Mouse (Mus musculus) lung, embryonic 15.5 days (tissue): ENCODE results near the gene Gatad1. TPM values are rescaled to one million over a fixed set of nuclear protein-coding genes. Genes with fewer than 3 reads are reported as not detected.

Experiments used
- ATAC-seq: fragments of 200-750 bp; cut with Nextera tagmentation; 2 replicates; pipeline ENCODE4 v1.8.0; 2017; ENCODE audit warnings: moderate number of reproducible peaks, borderline replicate concordance; ENCODE audit not compliant: low FRiP score, low TSS enrichment; ENCODE audit errors: extremely low read depth
- H3K27ac ChIP-seq: fragments of 300-500 bp; sonication (generic); 2 replicates; pipeline ENCODE4 v1.5.1; 2015; ENCODE audit warnings: moderate library complexity, mild to moderate bottlenecking, inconsistent platforms
- H3K27me3 ChIP-seq: fragments of 300-500 bp; sonication (generic); 2 replicates; pipeline ENCODE4 v1.6.1; 2015; ENCODE audit warnings: inconsistent platforms
- H3K36me3 ChIP-seq: fragments of 300-500 bp; sonication (generic); 2 replicates; pipeline ENCODE4 v1.6.1; 2015; ENCODE audit warnings: inconsistent platforms
- H3K4me1 ChIP-seq: fragments of 300-500 bp; sonication (generic); 2 replicates; pipeline ENCODE4 v1.6.1; 2015; ENCODE audit warnings: inconsistent platforms
- H3K4me2 ChIP-seq: fragments of 300-500 bp; sonication (generic); 2 replicates; pipeline ENCODE4 v1.6.1; 2015; ENCODE audit warnings: inconsistent platforms, mild to moderate bottlenecking, moderate library complexity
- H3K4me3 ChIP-seq: fragments of 300-500 bp; sonication (generic); 2 replicates; pipeline ENCODE4 v1.5.1; 2015; ENCODE audit warnings: mild to moderate bottlenecking, inconsistent platforms
- H3K9ac ChIP-seq: fragments of 300-500 bp; sonication (generic); 2 replicates; pipeline ENCODE4 v1.6.1; 2015; ENCODE audit warnings: inconsistent platforms
- H3K9me3 ChIP-seq: fragments of 300-500 bp; sonication (generic); 2 replicates; pipeline ENCODE4 v1.6.1; 2016; ENCODE audit warnings: inconsistent platforms
- WGBS: fragments of 180-500 bp; shearing (Covaris S2); methylation state at CpG from one replicate; pipeline ENCODE4 v1.1.7; 2015; 5-methylcytosine and 5-hydroxymethylcytosine counted together
- polyA plus RNA-seq: library from polyadenylated mRNA; unstranded; fragments of >200 nt; fragmentation: Nextera tagmentation; extraction: Ambion mirVana; gene quantifications from 2 replicates; pipeline ENCODE4 v1.2.1, GENCODE M21; 2015

Gene Gatad1
- 65.9 and 66.8 TPM in 2 replicates for polyA plus RNA-seq

DNA sequence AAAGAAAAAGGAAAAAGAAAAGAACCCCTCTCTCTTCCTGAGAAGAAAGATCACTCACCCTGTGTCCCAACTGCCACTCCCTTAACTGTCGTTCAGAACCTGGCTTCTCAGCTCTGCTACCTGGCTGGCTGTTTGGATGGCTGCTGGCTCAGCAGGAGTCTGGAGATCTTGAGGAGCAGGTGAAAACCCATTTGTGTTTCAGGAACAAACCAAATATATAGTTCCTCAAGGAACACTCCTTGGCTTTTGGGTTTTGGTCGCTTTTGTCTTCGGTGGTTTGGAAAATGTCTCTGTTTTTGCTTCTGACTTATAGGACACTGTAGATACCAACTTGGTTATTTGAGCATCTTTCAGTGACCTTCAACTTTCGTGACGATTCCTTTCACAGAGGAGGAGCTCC, at the start of gene Gatad1:
TSS of gene Gatad1 (minus strand) at position 101 of the 400 bp plus-strand sequence.
- no peaks in the 10 kb centered on the region for H3K27me3 ChIP-seq
- ATAC-seq: no peak
- H3K9ac ChIP-seq: no peak within 1 kb of the TSS
- WGBS: 73% methylated on average over 5 of the region's 5 CpGs
- no peak within 1 kb of the TSS for H3K4me3 ChIP-seq
- H3K36me3 ChIP-seq: no peaks in the 10 kb centered on the region
- no peak within 1 kb of the TSS for H3K27ac ChIP-seq
- H3K4me1 ChIP-seq: no peaks in the 10 kb centered on the region
- H3K9me3 ChIP-seq: no peaks in the 10 kb centered on the region
- no peak within 1 kb of the TSS for H3K4me2 ChIP-seq

DNA sequence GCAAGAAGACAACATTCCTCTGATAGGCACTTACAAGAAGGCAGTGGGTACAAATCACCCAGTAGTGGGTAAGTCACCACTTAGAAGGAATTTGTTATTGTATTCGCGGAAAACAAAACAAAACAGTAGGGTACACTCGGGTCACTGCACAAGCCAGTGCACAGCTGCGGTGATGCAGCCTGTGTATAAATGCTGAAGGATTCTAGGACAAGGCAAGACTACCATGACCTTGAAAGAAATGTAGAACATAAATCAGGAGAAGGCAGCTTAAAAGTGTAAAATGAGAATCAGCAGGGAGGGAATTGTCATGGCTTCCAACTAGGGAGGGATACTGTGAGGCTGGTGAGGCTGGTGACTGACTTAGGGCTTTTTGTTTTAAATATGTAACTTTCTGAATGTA, 45.2 kb upstream of the Gatad1 start:
- Histone ChIP-seq H3K4me1 (no peaks in the 10 kb centered on the region), H3K4me3 (no peak overlapping the region), H3K9me3 (no peaks in the 10 kb centered on the region), H3K27me3 (no peaks in the 10 kb centered on the region), H3K9ac (no peak overlapping the region), H3K27ac (no peak overlapping the region), H3K4me2 (no peak overlapping the region), H3K36me3 (peaks cover 19% of the 10 kb centered on the region; the same call in 1 of the 2 replicates)
- WGBS: 90% methylated on average over 4 of the region's 4 CpGs
- ATAC-seq: no peak

DNA sequence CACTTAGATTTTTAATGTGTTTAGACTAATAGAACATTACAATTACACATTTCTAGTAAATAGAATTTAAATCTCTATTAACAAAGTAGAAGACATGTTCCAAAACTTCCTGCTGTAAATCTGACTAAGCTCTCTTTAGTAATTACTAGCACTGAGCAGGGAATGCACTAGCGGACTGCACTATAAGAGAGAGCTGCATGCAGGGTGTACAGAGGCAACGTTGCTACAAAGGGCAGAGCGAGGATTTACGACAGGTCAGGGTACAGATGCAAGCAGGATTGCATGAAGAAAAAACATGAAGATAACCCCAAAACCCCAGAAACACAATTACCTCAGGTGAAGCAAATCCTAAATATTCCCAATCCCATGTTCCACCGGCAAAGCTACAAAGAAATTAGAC, 43.0 kb upstream of the Gatad1 start:
- H3K27me3 ChIP-seq: no peaks in the 10 kb centered on the region
- H3K9ac ChIP-seq: no peak overlapping the region
- no peak overlapping the region for H3K4me2 ChIP-seq
- H3K4me3 ChIP-seq: no peak overlapping the region
- no peaks in the 10 kb centered on the region for H3K4me1 ChIP-seq
- no peak overlapping the region for H3K27ac ChIP-seq
- WGBS: 87% methylated on average over 5 of the region's 5 CpGs
- ATAC-seq: no peak
- no peaks in the 10 kb centered on the region for H3K9me3 ChIP-seq
- H3K36me3 ChIP-seq: peaks cover 19% of the 10 kb centered on the region; the same call in 1 of the 2 replicates

DNA sequence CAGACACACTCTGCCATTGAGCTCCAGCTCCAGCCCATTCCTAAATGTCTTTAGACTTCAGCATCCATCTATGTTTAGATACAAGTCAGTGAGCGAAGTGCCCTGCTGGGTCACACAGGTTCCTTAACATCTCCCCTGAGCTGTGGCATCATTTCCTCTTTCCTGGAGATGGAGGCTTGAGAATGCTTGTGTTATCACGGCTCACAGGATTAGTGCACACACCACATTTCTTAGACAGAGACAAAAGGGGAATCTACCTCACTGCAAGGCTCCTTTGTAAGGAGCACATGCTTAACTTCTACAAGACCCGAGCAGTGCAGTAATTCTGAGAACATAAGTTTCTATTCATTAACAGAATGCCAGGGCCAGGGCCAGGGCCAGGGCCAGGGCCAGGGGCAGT, 39.0 kb upstream of the Gatad1 start:
- ATAC-seq: no peak
- Histone ChIP-seq H3K4me3 (no peak overlapping the region), H3K27ac (no peak overlapping the region), H3K9ac (no peak overlapping the region), H3K4me2 (no peak overlapping the region), H3K36me3 (peaks cover 40% of the 10 kb centered on the region), H3K9me3 (no peaks in the 10 kb centered on the region), H3K27me3 (no peaks in the 10 kb centered on the region), H3K4me1 (no peaks in the 10 kb centered on the region)
- WGBS: 90% methylated on average over 3 of the region's 3 CpGs

DNA sequence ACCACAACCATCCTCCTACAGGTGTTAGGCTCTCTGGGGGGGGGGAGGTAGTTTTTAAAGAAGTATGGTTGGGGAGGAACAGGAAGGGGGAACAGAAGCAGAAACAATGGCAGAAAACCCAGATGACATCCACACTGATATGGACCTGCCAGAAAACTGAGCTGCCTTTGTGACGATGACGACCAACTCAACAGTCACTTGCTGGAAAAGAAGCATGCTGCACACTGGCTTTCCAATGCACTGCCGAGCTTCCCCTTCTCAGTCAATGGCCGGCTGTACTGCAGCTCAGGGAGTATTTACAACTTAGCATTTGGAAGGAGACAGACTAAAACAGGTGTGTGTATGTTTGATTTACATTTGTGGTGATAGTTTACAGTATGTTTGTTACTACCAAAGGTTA, 38.2 kb upstream of the Gatad1 start:
- H3K36me3 ChIP-seq: peaks cover 35% of the 10 kb centered on the region
- H3K27ac ChIP-seq: no peak overlapping the region

DNA sequence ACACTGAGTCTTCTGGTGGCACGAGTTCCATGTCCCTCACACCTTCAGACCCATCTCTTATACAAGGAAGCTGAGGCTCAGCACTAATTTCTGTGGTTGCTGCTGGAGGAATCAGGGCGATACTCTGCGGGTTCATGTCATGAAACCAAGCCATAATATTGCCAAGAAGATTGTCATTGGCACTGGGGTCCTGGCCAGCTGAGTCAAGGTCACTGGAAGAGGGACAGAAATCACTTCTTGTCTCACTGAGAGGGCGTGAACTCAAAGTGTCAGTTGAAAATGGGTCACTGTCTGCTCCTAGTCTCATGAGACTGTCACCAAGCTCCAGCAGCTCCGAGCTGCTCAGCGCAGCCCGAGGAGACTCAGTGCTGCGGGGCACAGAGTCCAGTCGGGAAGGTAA, 36.0 kb upstream of the Gatad1 start:
- Histone ChIP-seq H3K4me2 (no peak overlapping the region), H3K36me3 (peaks cover 32% of the 10 kb centered on the region), H3K4me3 (no peak overlapping the region), H3K9ac (no peak overlapping the region), H3K4me1 (no peaks in the 10 kb centered on the region), H3K27me3 (no peaks in the 10 kb centered on the region), H3K9me3 (no peaks in the 10 kb centered on the region), H3K27ac (no peak overlapping the region)
- 95% methylated on average over 9 of the region's 9 CpGs for WGBS
- no peak for ATAC-seq

More for the DNA sequence above, 38.2 kb upstream of the Gatad1 start:
- WGBS: 80% methylated on average over 4 of the region's 4 CpGs
- Histone ChIP-seq H3K9me3 (no peaks in the 10 kb centered on the region), H3K4me3 (no peak overlapping the region), H3K4me2 (no peak overlapping the region), H3K9ac (no peak overlapping the region), H3K27me3 (no peaks in the 10 kb centered on the region), H3K4me1 (no peaks in the 10 kb centered on the region)
- ATAC-seq: no peak

DNA sequence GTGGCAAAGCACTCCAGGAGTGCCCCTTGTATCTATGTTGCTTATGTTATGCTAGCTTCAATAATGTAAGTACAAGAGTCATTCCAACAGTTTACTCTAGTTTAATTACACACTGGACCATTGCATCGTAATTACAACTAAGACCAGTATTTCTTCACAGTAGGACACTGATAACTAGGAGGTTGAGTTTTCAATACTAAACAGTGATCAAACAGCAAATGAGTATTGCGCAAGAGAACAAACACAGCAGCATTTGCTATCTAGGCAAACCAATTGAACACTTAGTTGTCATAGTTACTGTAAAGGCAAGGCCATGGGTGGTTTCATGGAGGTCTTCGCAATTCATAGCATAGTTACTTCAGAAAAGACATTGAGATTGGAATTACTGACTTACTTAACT, 34.3 kb upstream of the Gatad1 start:
- Histone ChIP-seq H3K4me1 (no peaks in the 10 kb centered on the region), H3K27ac (no peak overlapping the region), H3K4me2 (no peak overlapping the region), H3K4me3 (no peak overlapping the region), H3K9ac (no peak overlapping the region), H3K36me3 (peaks cover 32% of the 10 kb centered on the region), H3K27me3 (no peaks in the 10 kb centered on the region), H3K9me3 (no peaks in the 10 kb centered on the region)
- 95% methylated on average over 3 of the region's 3 CpGs for WGBS
- ATAC-seq: no peak

DNA sequence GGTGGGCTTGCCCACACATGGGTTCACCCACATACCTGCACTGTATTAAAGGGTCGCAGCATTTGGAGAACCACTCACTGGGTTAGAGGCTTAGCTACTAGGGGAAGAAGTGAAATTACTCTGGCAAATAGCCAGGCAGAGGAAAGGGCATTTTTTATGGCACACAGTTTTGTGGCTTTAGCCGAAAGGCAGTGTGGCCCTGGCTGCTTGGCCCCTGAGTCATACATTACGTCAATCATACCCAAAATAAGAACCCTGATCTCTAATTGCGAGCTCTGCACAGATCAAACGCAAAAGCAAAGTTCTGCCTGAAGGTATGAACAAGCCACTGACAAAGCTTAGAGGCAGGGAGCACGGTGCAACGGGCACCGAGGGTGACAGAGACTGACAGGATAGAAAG, 31.3 kb upstream of the Gatad1 start:
- H3K4me1 ChIP-seq: no peaks in the 10 kb centered on the region
- no peak overlapping the region for H3K27ac ChIP-seq
- no peaks in the 10 kb centered on the region for H3K9me3 ChIP-seq
- WGBS: 86% methylated on average over 8 of the region's 8 CpGs
- H3K4me2 ChIP-seq: no peak overlapping the region
- H3K36me3 ChIP-seq: peaks cover 15% of the 10 kb centered on the region
- no peak overlapping the region for H3K9ac ChIP-seq
- H3K4me3 ChIP-seq: no peak overlapping the region
- no peak for ATAC-seq
- no peaks in the 10 kb centered on the region for H3K27me3 ChIP-seq

DNA sequence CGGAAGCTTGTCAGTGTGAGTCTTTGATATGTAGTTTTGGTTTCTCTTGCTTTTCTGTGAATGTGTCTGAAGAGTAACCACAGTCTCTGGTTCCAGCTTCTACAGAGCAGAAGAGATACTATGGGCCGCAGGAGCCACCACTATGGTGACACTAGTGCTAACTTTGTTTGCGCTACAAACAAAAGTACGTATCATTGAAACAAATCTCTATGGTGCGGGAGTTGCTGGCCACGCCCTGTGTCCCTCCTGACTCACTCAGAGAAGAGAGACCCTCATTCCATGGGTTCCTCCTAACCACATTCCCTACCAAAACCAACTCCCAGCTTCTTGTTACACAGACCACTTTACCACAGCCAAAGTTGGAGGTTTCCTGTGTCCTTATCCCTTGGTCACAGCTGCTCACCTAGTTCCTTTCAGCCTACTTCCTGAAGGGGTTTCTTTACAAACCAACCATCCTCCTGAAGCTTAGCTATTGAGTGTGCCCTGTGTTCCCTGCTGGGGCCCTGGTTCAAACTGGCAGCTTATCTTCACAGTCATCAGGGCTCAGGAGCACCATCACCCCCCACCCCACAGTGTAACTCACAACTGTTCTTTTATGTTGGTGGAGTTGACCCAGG, 13.1 kb upstream of the Gatad1 start:
- 78% methylated on average over 6 of the region's 6 CpGs for WGBS
- no peak overlapping the region for H3K27ac ChIP-seq
- no peak for ATAC-seq
- H3K4me1 ChIP-seq: no peaks in the 10 kb centered on the region
- H3K9ac ChIP-seq: no peak overlapping the region
- H3K27me3 ChIP-seq: no peaks in the 10 kb centered on the region
- no peaks in the 10 kb centered on the region for H3K36me3 ChIP-seq
- no peak overlapping the region for H3K4me2 ChIP-seq
- H3K9me3 ChIP-seq: no peaks in the 10 kb centered on the region
- H3K4me3 ChIP-seq: no peak overlapping the region

DNA sequence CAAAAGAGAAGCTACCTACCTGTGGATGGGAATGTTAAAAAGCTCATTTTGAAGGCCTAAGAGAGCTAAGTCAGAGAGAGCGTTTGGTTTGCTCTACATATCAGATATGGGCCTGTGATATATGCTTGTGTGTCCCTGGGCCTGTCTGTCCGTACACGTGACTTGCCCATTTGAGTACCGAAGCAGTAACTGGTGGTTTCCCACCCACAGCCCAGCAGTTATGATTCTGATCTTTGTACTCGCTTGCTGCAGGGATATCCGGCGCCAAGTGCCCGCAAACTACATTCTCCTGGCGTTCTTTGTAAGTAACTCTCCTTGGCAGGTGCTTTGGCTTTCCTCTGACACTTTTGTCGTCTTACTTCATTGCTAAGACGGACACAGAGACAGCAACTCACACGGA, 9.6 kb upstream of the Gatad1 start:
- no peaks in the 10 kb centered on the region for H3K9me3 ChIP-seq
- H3K4me1 ChIP-seq: no peaks in the 10 kb centered on the region
- H3K9ac ChIP-seq: no peak overlapping the region
- WGBS: 77% methylated on average over 12 of the region's 12 CpGs
- H3K36me3 ChIP-seq: no peaks in the 10 kb centered on the region
- no peaks in the 10 kb centered on the region for H3K27me3 ChIP-seq
- no peak overlapping the region for H3K27ac ChIP-seq
- no peak overlapping the region for H3K4me3 ChIP-seq
- H3K4me2 ChIP-seq: no peak overlapping the region
- ATAC-seq: no peak

DNA sequence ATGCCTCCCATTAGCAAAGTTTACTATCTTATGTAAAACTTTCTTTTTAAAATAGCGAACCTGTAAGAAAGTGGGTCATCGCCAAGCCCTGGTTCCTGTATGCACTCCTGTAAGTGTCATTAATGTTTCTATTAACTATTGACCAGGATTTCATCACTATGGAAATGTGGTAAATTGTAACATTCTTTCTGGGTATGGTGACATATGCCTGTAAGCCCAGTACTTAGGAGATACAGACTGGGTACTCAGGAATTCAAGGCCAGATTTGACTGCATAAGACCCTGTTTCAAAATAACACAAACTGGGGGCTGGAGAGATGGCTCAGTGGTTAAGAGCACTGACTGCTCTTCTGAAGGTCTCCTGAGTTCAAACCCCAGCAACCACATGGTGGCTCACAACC, 8.2 kb upstream of the Gatad1 start:
- Histone ChIP-seq H3K4me3 (no peak overlapping the region), H3K27ac (no peak overlapping the region), H3K27me3 (no peaks in the 10 kb centered on the region), H3K4me2 (no peak overlapping the region), H3K9me3 (no peaks in the 10 kb centered on the region), H3K4me1 (no peaks in the 10 kb centered on the region), H3K9ac (no peak overlapping the region), H3K36me3 (no peaks in the 10 kb centered on the region)
- WGBS: 92% methylated on average over 2 of the region's 2 CpGs
- no peak for ATAC-seq

DNA sequence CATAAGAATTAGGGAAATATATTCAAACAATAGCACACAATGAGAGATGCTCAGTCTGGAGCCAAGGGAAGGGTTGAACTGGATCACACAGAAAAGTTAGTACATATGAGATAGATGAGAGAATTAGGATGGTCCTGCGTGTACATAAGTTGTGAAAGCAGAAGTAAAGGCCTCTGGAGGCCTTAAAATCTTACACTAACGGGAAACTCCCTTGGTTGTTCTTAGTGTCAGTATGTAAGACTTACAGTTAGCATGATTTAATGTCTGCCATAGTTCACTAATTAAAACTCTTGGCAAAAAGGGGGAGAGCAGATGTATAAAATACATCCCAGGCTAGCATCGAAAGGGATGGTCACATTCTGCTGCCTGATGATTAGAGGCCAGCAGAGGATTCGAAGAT, 3.2 kb downstream of the Gatad1 start:
- Histone ChIP-seq H3K27ac (no peak overlapping the region), H3K9ac (no peak overlapping the region), H3K36me3 (no peaks in the 10 kb centered on the region), H3K27me3 (no peaks in the 10 kb centered on the region), H3K9me3 (no peaks in the 10 kb centered on the region), H3K4me1 (no peaks in the 10 kb centered on the region), H3K4me2 (no peak overlapping the region), H3K4me3 (no peak overlapping the region)
- 87% methylated on average over 4 of the region's 4 CpGs for whole genome bisulfite sequencing
- ATAC-seq: no peak
